7 mouse cellular contexts compared by ENCODE assay signal in the genomic region with DNA sequence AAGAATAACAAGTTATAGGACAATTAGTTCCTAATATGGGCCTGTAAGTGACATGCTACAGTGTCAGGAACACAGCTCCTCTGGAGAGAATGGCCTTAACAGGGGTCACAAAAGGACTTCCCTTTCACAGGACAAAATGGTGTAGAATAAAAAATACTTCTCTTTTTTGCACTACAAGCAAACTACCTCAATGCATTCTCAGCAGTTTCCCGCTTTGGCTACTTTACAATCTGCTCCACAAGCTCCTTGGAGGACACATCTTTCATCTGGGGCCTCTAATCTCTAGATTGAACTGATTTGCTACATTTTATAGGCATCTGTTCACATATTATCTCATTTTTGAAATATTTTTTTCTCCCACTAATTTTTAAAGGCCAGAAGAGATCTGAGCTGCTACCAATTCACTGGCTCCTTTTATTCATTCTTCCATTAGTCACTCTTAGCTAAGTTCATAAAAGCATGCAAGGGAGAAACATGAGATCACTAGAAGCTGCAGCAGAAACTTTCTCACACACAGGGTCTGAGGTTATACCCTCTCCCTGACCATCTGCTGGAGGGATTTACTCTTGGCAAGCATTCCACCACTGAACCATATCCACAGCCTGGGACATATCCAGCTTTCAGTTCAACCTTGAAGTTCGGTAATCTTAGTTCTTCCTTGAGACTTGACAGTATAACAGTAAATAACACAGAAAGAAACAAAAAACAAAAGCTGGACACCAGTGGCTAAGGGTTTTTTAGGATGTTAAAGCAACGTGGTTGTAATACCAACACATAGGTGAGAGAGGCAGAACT. TPM values are rescaled to one million over a fixed set of nuclear protein-coding genes. Genes with fewer than 3 reads are reported as not detected.
DNase-seq lines count a peak whose midpoint lies in the region; ATAC-seq lines count a peak whose summit lies in the region.

No protein-coding gene starts in this region.

- H3K4me2 ChIP-seq in neural tube, embryonic 11.5 days (ENCODE audit: low read depth), result peak overlapping the region; percentile 68
- H3K4me2 ChIP-seq in forebrain, embryonic 12.5 days, result peak overlapping the region; percentile 63
- H3K4me2 ChIP-seq in liver, embryonic 11.5 days, result peak overlapping the region; percentile 68

- peaks cover 10% of the 10 kb centered on the region; the same call in 1 of the 2 replicates for H3K4me1 ChIP-seq in neural tube, embryonic 11.5 days (ENCODE audit: control insufficient read depth, insufficient read depth, low read length)
- H3K4me1 ChIP-seq in forebrain, embryonic 12.5 days, result peaks cover 16% of the 10 kb centered on the region
- peaks cover 7% of the 10 kb centered on the region for H3K4me1 ChIP-seq in liver, embryonic 11.5 days (replicated peaks; ENCODE audit: control insufficient read depth, insufficient read depth, low read length)

- H3K4me3 ChIP-seq in neural tube, embryonic 11.5 days (ENCODE audit: low read depth, low read length), result peak overlapping the region; percentile 82
- peak overlapping the region; percentile 76 for H3K4me3 ChIP-seq in forebrain, embryonic 12.5 days (replicated peaks)
- H3K4me3 ChIP-seq in liver, embryonic 11.5 days (ENCODE audit: low read depth, low read length), result peak overlapping the region; percentile 88

- no peaks in the 10 kb centered on the region for H3K9me3 ChIP-seq in neural tube, embryonic 11.5 days (ENCODE audit: control insufficient read depth, low read length)
- peaks cover 8% of the 10 kb centered on the region; the same call in 1 of the 2 replicates for H3K9me3 ChIP-seq in forebrain, embryonic 12.5 days
- H3K9me3 ChIP-seq in liver, embryonic 11.5 days (ENCODE audit: control insufficient read depth, low read length), result peaks cover 2% of the 10 kb centered on the region; the same call in 1 of the 2 replicates

- H3K9ac ChIP-seq in neural tube, embryonic 11.5 days (ENCODE audit: low read length), result no peak overlapping the region; the same call in 1 of the 2 replicates
- H3K9ac ChIP-seq in forebrain, embryonic 12.5 days, result peak overlapping the region; percentile 17; the same call in 1 of the 2 replicates
- H3K9ac ChIP-seq in liver, embryonic 11.5 days (ENCODE audit: low read depth, low read length), result peak overlapping the region; percentile 90

- no peak for DNase-seq in neural tube, embryonic 11.5 days (ENCODE audit: low spot score)
- no peak for DNase-seq in neural tube, embryonic 10.5 days (ENCODE audit: extremely low spot score, low spot score)
- no peak for DNase-seq in liver, embryonic 11.5 days (ENCODE audit: low spot score)
- no peak for DNase-seq in thymus, postnatal 10 days (ENCODE audit: low spot score in 2 of 2)
- no peak for DNase-seq in spleen, postnatal 4 days (ENCODE audit: low spot score in 2 of 2)
- no peak for DNase-seq in layer of hippocampus, postnatal 25 days (ENCODE audit: extremely low spot score in 1 of 2, low spot score in 1 of 2)

- no peaks in the 10 kb centered on the region for H3K36me3 ChIP-seq in neural tube, embryonic 11.5 days (ENCODE audit: control insufficient read depth, insufficient read depth, low read length)
- H3K36me3 ChIP-seq in forebrain, embryonic 12.5 days (replicated peaks), result 0 out of 2 replicates have a peak, but pooled peaks cover 5% of the 10 kb centered on the region
- H3K36me3 ChIP-seq in liver, embryonic 11.5 days (ENCODE audit: control insufficient read depth, insufficient read depth, low read length), result peaks cover 2% of the 10 kb centered on the region; the same call in 1 of the 2 replicates

- H3K27me3 ChIP-seq in neural tube, embryonic 11.5 days (ENCODE audit: control insufficient read depth, insufficient read depth, low read length), result no peaks in the 10 kb centered on the region
- H3K27me3 ChIP-seq in forebrain, embryonic 12.5 days, result no peaks in the 10 kb centered on the region
- H3K27me3 ChIP-seq in liver, embryonic 11.5 days (replicated peaks; ENCODE audit: control insufficient read depth, insufficient read depth, low read length), result no peaks in the 10 kb centered on the region

- 76% methylated on average over 3 of the region's 3 CpGs for WGBS in neural tube, embryonic 11.5 days
- 75% methylated on average over 3 of the region's 3 CpGs for WGBS in forebrain, embryonic 12.5 days
- 71% methylated on average over 3 of the region's 3 CpGs for WGBS in liver, embryonic 11.5 days

- no peak overlapping the region for H3K27ac ChIP-seq in neural tube, embryonic 11.5 days (ENCODE audit: low read depth, low read length)
- H3K27ac ChIP-seq in forebrain, embryonic 12.5 days, result no peak overlapping the region
- H3K27ac ChIP-seq in liver, embryonic 11.5 days (ENCODE audit: low read depth, low read length), result no peak overlapping the region

- no peak for ATAC-seq in neural tube, embryonic 11.5 days (ENCODE audit: insufficient read depth, low FRiP score, low TSS enrichment)
- no peak for ATAC-seq in forebrain, embryonic 12.5 days (ENCODE audit: low FRiP score)
- ATAC-seq in liver, embryonic 11.5 days (replicated peaks; ENCODE audit: low FRiP score), result no peak

RNA-seq across cellular contexts. Expression of gene Mtr, which starts 1.8 kb away (rescaled TPM):
- polyA plus RNA-seq in neural tube, embryonic 11.5 days (2014; fragmentation: Nextera tagmentation; extraction: Ambion mirVana), result 13.4 and 16.3 TPM in 2 replicates
- 11.6 and 13.4 TPM in 2 replicates for polyA plus RNA-seq in forebrain, embryonic 12.5 days (2016; fragmentation: Nextera tagmentation; extraction: Ambion mirVana)
- polyA plus RNA-seq in liver, embryonic 11.5 days (2014; fragmentation: Nextera tagmentation; extraction: Ambion mirVana), result 18.2 and 21.5 TPM in 2 replicates
- total RNA-seq in layer of hippocampus, postnatal 25 days (2021), result 10 to 100 TPM; 16.7 to 17.3 TPM
